Mouse (Mus musculus): ENCODE measurements around the gene Actn3.

DNA sequence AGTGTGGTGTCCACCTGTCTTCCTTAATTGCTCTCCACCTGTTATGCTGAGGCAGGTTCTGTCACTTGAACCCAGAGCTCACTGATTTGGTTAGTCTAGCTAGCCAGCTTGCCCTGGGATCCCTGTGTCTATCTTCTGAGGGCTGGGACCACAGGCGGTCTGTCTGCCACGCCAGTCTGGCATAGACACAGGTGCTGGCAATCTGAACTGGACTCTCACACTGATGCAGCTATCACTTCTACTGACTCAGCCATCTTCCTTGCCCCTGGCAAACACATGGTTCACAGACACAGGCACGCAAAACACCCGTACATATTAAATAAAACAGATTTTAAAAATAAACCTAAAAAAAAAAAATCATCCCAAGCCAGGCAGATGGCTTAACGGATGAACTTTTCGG lies 40.7 kb downstream of the Actn3 start:
- TF ChIP-seq CTCF (IDR thresholded peaks at IDR 0.05; ENCODE audit: extremely low read depth, insufficient read depth, insufficient read length, insufficient replicate concordance) (no peak), POLR2A (IDR thresholded peaks at IDR 0.05; ENCODE audit: low read depth, low read length) (no peak)
